Mouse (Mus musculus) fat pad, adult 2 months (tissue): ENCODE results near the gene Sema4c.
"Not testable (repeated sequence)": the region's sequence is repeated elsewhere in the genome, so short reads cannot be mapped to it uniquely, and the experiment has no call there.

Experiments
- DNase-seq: peaks from one replicate; pipeline ENCODE4 v3.0.0-alpha.2; 2011; ENCODE audit warnings: low read depth, low spot score; ENCODE audit errors: extremely low read depth

Sema4c gene

GRCm38 (mm10) chr1:36536783-36537182 is 21.4 kb downstream of the Sema4c start, which contains the start of gene Ankrd23:
TSS of gene Ankrd23 (minus strand) at chr1:36536883.
- not testable (repeated sequence) for DNase-seq

- DNase-seq = no peak
Measured at GRCm38 (mm10) chr1:36536397-36536728, 21.8 kb downstream of the Sema4c start.

GRCm38 (mm10) chr1:36535477-36536396 is 22.4 kb downstream of the Sema4c start:
- DNase-seq = no peak

- DNase-seq = no peak
Measured at GRCm38 (mm10) chr1:36534595-36535058, 23.5 kb downstream of the Sema4c start.

GRCm38 (mm10) chr1:36533546-36533945 is 24.6 kb downstream of the Sema4c start:
- no peak for DNase-seq

- no peak for DNase-seq
Measured at GRCm38 (mm10) chr1:36531461-36531860, 26.7 kb downstream of the Sema4c start.

- DNase-seq = no peak
Measured at GRCm38 (mm10) chr1:36530962-36531361, 27.2 kb downstream of the Sema4c start.

GRCm38 (mm10) chr1:36530485-36530884 is 27.7 kb downstream of the Sema4c start:
- DNase-seq = no peak

- no peak for DNase-seq
Measured at GRCm38 (mm10) chr1:36529875-36530274, 28.3 kb downstream of the Sema4c start.

GRCm38 (mm10) chr1:36529274-36529673 is 28.9 kb downstream of the Sema4c start:
- DNase-seq = no peak

GRCm38 (mm10) chr1:36528351-36528750 is 29.8 kb downstream of the Sema4c start:
- no peak for DNase-seq

- DNase-seq = no peak
Measured at GRCm38 (mm10) chr1:36526903-36527302, 31.2 kb downstream of the Sema4c start.

GRCm38 (mm10) chr1:36525774-36526173 is 32.4 kb downstream of the Sema4c start:
- no peak for DNase-seq

GRCm38 (mm10) chr1:36524058-36524457 is 34.1 kb downstream of the Sema4c start:
- no peak for DNase-seq

- DNase-seq = peak; percentile 40
Measured at GRCm38 (mm10) chr1:36523332-36524013, 34.7 kb downstream of the Sema4c start.

GRCm38 (mm10) chr1:36522210-36522609 is 35.9 kb downstream of the Sema4c start:
- no peak for DNase-seq

GRCm38 (mm10) chr1:36519626-36520025 is 38.5 kb downstream of the Sema4c start:
- no peak for DNase-seq

GRCm38 (mm10) chr1:36518259-36518658 is 39.9 kb downstream of the Sema4c start:
- DNase-seq = no peak

GRCm38 (mm10) chr1:36513718-36514117 is 44.4 kb downstream of the Sema4c start:
- DNase-seq = no peak

- no peak for DNase-seq
Measured at GRCm38 (mm10) chr1:36513310-36513709, 44.8 kb downstream of the Sema4c start.

- no peak for DNase-seq
Measured at GRCm38 (mm10) chr1:36512966-36513280, 45.2 kb downstream of the Sema4c start.
